Mouse (Mus musculus) Patski (cell line): ENCODE measurements around the gene Dnase2b. TPM values are rescaled to one million over a fixed set of nuclear protein-coding genes. Genes with fewer than 3 reads are reported as not detected.
A peak's percentile ranks its signal among the peaks of the same experiment; 100 is the strongest.

ENCODE experiments used
- ATAC-seq: fragments of 100-300 bp; one replicate; pipeline ENCODE4 v1.8.0; 2021
- CTCF ChIA-PET: fragments of 350-600 bp; sonication (Branson Sonifier 250); formaldehyde crosslinking; loops from one replicate; lab custom pipeline; 2022; ENCODE audit warnings: inconsistent platforms; lab: Charles Lee
- POLR2A ChIA-PET: fragments of 350-600 bp; sonication (Branson Sonifier 250); formaldehyde crosslinking; loops from one replicate; lab custom pipeline; 2022; ENCODE audit warnings: antibody characterized with exemption, inconsistent platforms; lab: Charles Lee
- DNase-seq: peaks from one replicate; pipeline ENCODE4 v3.0.0-alpha.2; 2011; ENCODE audit warnings: low read depth, low spot score
- H3K27me3 ChIP-seq: fragments of 371-371 bp; one replicate; pipeline ENCODE4 v1.5.1; 2021
- CTCF ChIP-seq: fragments of 100-300 bp; IDR thresholded peaks from one replicate; pipeline ENCODE4 v1.5.1; 2021
- in situ Hi-C: fragments of 300-500 bp; cut with MboI; formaldehyde crosslinking; loops from 3 replicates; pipeline ENCODE4 v1.11.1; 2018; ENCODE audit warnings: low pct_unique_long_range_greater_than_20kb, mixed read lengths
- polyA plus RNA-seq: library from polyadenylated mRNA; unstranded; gene quantifications from one replicate; pipeline ENCODE4 v1.2.3, GENCODE M21; 2021

Gene Dnase2b
- polyA plus RNA-seq, result 0.03 TPM

DNA sequence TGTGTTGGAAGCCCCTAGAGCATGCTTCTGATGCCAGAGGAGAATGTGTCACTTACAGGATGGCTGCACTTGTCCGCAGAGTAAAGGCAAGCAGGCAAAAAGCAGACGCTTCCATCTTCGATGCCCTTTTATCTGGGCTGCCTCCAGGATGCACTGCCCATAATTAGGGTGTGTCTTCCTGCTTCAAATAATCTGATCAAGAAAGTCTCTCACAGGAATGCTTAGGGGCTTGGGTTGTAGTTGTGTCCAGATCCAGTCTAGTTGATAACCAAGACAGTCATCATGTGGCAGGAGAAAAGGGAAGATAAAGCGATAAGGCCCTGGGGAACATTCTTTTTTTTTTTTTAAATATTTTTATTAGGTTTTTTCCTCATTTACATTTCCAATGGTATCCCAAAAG, at the start of gene Dnase2b:
TSS of gene Dnase2b (minus strand) at position 101 of the 400 bp plus-strand sequence.
- in situ Hi-C loops, result no loop called here
- H3K27me3 ChIP-seq, result no peaks in the 10 kb centered on the region
- ChIA-PET CTCF (no interaction called here), POLR2A (interaction anchor here (1.0 kb wide), 1 partner anchor 11 kb away, joined by 3 read pairs; no protein-coding TSS in a partner anchor)
- DNase-seq, result no peak
- no peak for TF ChIP-seq CTCF
- ATAC-seq, result no peak

DNA sequence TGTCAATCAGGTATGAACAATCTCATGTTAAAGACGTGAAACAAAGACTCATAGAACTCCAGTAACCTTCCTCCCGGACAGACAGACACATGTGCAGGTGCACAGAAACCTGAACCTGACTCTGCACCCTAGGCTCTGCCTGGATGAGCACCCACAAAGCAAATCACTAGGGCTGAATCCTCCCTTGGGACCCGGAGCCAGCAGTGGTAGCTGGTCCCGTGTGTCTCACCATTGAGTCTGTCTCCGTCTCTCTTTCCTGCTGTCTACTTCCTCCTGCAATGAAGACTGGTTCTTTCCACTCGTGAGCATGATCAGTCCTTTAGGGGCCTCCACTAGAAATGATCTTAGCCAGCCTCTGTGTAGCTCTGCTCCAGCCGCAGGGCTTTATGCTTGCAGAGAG, 46.5 kb upstream of the Dnase2b start:
- ATAC-seq (no peak), DNase-seq (no peak)
- in situ Hi-C loops, result no loop called here

DNA sequence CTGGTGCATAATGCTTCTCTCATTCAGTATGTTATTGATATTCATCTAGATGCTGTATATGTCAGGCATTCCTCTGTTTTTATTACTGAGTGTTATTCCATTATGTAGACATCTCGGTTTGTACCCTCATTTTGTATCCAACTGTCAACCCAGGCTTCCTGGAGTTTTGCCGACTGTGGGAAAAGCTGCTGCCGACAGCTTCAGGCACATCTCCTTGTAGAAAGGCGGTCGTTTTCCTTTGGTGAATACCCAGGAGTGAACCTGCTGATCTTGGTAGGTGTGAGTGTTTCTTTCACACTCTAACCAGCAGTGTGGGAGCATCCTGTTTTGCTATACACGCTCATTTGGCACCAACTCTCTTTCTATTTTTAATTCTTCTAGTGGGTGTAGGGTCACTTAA, 45.6 kb upstream of the Dnase2b start:
- ATAC-seq, result no peak

More for the DNA sequence above, 46.5 kb upstream of the Dnase2b start:
- no peak for TF ChIP-seq CTCF
- H3K27me3 ChIP-seq, result no peaks in the 10 kb centered on the region
- CTCF ChIA-PET, result interaction anchor here (0.9 to 1.3 kb wide), 3 partner anchors 9 to 63 kb away, joined by 3 read pairs; no protein-coding TSS in a partner anchor
- POLR2A ChIA-PET, result no interaction called here

DNA sequence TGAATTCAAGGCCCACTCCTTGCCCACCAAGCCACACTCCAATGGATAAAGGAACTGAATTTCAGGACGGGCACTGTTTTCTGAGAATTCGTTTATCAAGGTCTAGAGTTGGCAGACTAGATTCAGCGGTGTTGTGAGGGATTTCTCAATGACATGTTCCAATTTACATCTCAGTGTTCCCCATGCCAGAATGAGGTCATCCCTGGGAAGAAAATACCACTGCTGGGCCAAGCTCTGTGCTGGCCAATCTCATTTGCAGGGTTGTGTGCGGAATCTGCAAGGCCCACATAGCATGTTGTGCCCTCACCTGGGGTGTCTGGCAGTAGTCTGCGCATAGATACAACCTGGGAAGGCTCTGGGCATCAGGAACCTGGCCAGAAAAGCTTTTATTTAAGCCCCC, 43.9 kb upstream of the Dnase2b start:
- H3K27me3 ChIP-seq, result no peaks in the 10 kb centered on the region
- POLR2A ChIA-PET, result no interaction called here
- DNase-seq, result no peak
- no peak for ATAC-seq
- CTCF ChIA-PET, result interaction anchor here (1.0 to 1.6 kb wide), 3 partner anchors 10 to 91 kb away, joined by 3 to 6 read pairs (median 4); no protein-coding TSS in a partner anchor
- in situ Hi-C loops, result no loop called here
- TF ChIP-seq CTCF, result no peak

More for the DNA sequence above, 45.6 kb upstream of the Dnase2b start:
- TF ChIP-seq CTCF, result no peak
- H3K27me3 ChIP-seq, result no peaks in the 10 kb centered on the region
- DNase-seq, result no peak
- in situ Hi-C loops, result no loop called here
- ChIA-PET CTCF (interaction anchor here (1.0 to 1.3 kb wide), 2 partner anchors 22 to 64 kb away, joined by 3 read pairs; no protein-coding TSS in a partner anchor), POLR2A (no interaction called here)

DNA sequence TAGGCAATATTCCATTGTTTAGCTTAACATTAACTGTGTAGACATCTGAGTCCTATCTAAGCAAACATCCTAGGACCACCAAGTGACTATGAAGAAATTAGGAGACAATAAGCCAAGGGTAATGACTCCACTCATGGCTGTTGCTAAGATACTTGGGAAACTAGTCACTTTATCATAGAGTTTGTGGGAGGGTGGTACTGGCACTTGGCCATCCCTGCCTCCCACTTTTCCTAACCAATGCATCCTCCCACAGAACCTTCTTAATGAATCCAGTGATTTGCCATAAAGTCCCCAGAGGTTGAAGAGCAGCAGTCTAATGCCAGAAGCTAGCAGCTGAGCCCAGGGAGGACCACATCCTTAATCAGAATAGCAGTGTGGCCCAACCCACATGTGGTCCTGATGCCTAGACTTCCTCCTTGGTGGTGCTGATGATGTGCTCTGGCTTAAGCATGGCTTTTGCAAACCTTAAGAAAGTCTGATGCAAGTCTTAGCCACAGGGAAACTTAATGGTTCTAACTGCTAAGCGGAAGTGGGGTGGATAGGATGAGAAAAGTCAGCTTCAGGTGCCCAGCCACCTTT, 42.8 kb upstream of the Dnase2b start:
- POLR2A ChIA-PET, result interaction anchor here (0.6 kb wide), 2 partner anchors 15 to 38 kb away, joined by 3 read pairs; no protein-coding TSS in a partner anchor
- in situ Hi-C loops, result no loop called here
- ATAC-seq (no peak), DNase-seq (no peak)
- TF ChIP-seq CTCF, result no peak
- no peaks in the 10 kb centered on the region for H3K27me3 ChIP-seq
- CTCF ChIA-PET, result interaction anchor here (1.6 kb wide), 1 partner anchor 90 kb away, joined by 4 read pairs; no protein-coding TSS in a partner anchor

GRCm38 (mm10) chr3:146657433-146657832, 42.0 kb upstream of the Dnase2b start:
- in situ Hi-C loops, result no loop called here
- peak; percentile 33 for ATAC-seq
- ChIA-PET CTCF (interaction anchor here (0.7 to 2.7 kb wide), 4 partner anchors 9 to 32 kb away, joined by 3 to 9 read pairs (median 4); no protein-coding TSS in a partner anchor), POLR2A (interaction anchor here (0.6 kb wide), 1 partner anchor 39 kb away, joined by 3 read pairs; no protein-coding TSS in a partner anchor)
- TF ChIP-seq CTCF, result no peak
- no peak for DNase-seq
- H3K27me3 ChIP-seq, result no peaks in the 10 kb centered on the region

- ChIA-PET CTCF (interaction anchor here (0.7 to 2.7 kb wide), 3 partner anchors 12 to 17 kb away, joined by 3 to 9 read pairs (median 6); no protein-coding TSS in a partner anchor), POLR2A (interaction anchor here (0.8 kb wide), 1 partner anchor 14 kb away, joined by 3 read pairs; no protein-coding TSS in a partner anchor)
- no peak for TF ChIP-seq CTCF
- DNase-seq, result no peak
- ATAC-seq, result peak; percentile 26
- H3K27me3 ChIP-seq, result no peaks in the 10 kb centered on the region
- in situ Hi-C loops, result no loop called here
Measured at GRCm38 (mm10) chr3:146655111-146655577, 39.7 kb upstream of the Dnase2b start.

- ChIA-PET CTCF (interaction anchor here (0.9 to 1.4 kb wide), 2 partner anchors 15 to 75 kb away, joined by 3 to 6 read pairs; no protein-coding TSS in a partner anchor), POLR2A (no interaction called here)
- DNase-seq, result no peak
- no peaks in the 10 kb centered on the region for H3K27me3 ChIP-seq
- in situ Hi-C loops, result no loop called here
- TF ChIP-seq CTCF, result no peak
- no peak for ATAC-seq
Measured at GRCm38 (mm10) chr3:146653692-146654091, 38.3 kb upstream of the Dnase2b start.

DNA sequence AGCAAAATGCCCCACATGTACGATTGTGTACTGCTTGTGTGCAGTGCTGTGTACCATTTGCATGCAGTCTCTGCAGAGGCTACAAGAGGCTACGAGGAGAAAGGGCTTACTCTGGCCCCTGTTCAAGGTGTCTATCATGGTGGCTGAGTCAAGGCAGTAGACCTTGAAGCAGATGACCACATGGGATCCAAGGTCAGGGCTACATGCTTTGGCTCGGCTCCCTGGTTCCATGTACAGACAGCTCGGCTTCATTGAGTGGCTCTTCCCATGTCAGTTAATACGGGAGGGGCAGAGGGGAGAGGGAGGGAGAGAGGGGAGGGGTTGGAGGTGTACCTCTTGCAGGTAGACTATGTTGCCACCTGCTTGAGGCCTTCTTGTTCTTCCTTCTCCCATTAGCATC, 37.0 kb upstream of the Dnase2b start:
- CTCF ChIA-PET, result no interaction called here
- DNase-seq (no peak), ATAC-seq (no peak)
- POLR2A ChIA-PET, result no interaction called here
- in situ Hi-C loops, result no loop called here
- TF ChIP-seq CTCF, result no peak
- no peaks in the 10 kb centered on the region for H3K27me3 ChIP-seq

- POLR2A ChIA-PET, result no interaction called here
- no peak for TF ChIP-seq CTCF
- CTCF ChIA-PET, result interaction anchor here (1.2 kb wide), 1 partner anchor 14 kb away, joined by 4 read pairs; no protein-coding TSS in a partner anchor
- no peaks in the 10 kb centered on the region for H3K27me3 ChIP-seq
- no peak for ATAC-seq
- no peak for DNase-seq
- in situ Hi-C loops, result no loop called here
Measured at GRCm38 (mm10) chr3:146651217-146651616, 35.8 kb upstream of the Dnase2b start, which contains the start of gene 4930503B20Rik. Gene 4930503B20Rik (minus strand): TSS chr3:146651317.
